Mouse (Mus musculus): ENCODE measurements around the gene Serpinb3b.
"Not testable (repeated sequence)": the region's sequence is repeated elsewhere in the genome, so short reads cannot be mapped to it uniquely, and the experiment has no call there.

Serpinb3b gene

GRCm38 (mm10) chr1:107278261-107278660 lies at the start of gene Serpinb3b, which contains the start of gene Serpinb3c:
Gene Serpinb3b, minus strand, starts transcription at chr1:107278361.
Gene Serpinb3c, minus strand, starts transcription at chr1:107278371.
- DNase-seq (ENCODE audit: low spot score) = not testable (repeated sequence)

GRCm38 (mm10) chr1:107243170-107243569 lies 35.0 kb downstream of the Serpinb3b start:
- not testable (repeated sequence) for DNase-seq (ENCODE audit: low spot score)

GRCm38 (mm10) chr1:107217276-107217675 lies 60.9 kb downstream of the Serpinb3b start:
- not testable (repeated sequence) for DNase-seq (ENCODE audit: low spot score)

GRCm38 (mm10) chr1:107127453-107127852 lies 150.7 kb downstream of the Serpinb3b start:
- not testable (repeated sequence) for DNase-seq (ENCODE audit: low spot score)

All from ovary, postnatal 36 days (tissue).